Mouse (Mus musculus) brain, adult 10 weeks (tissue): ENCODE data around the gene Vamp4. TPM values are rescaled to one million over a fixed set of nuclear protein-coding genes. Genes with fewer than 3 reads are reported as not detected.

Source experiments
- polyA plus RNA-seq: library from polyadenylated mRNA; stranded (reverse); fragments of 350-450 nt; fragmentation: Illumina TruSeq; extraction: RNeasy Lipid Tissue Mini Kit (QIAGEN cat#74804); gene quantifications from one replicate; pipeline ENCODE4 v1.2.3, GENCODE M21; 2015; ENCODE audit warnings: low read depth, low replicate concordance

The Vamp4 gene
- polyA plus RNA-seq, result 124 TPM

GRCm38 (mm10) chr1:162570260-162570748 lies at the start of gene Vamp4:
Gene Vamp4 (plus strand): TSS chr1:162570515.

GRCm38 (mm10) chr1:162548016-162548916 lies 22.0 kb upstream of the Vamp4 start, which contains the start of gene Mettl13:
Gene Mettl13 (minus strand): TSS chr1:162548551.

GRCm38 (mm10) chr1:162639051-162639750 lies 68.9 kb downstream of the Vamp4 start, which contains the start of gene Myoc:
Gene Myoc (plus strand): TSS chr1:162639155.

Other genes starting within 250 kb of the Vamp4 start
- gene Dnm3, start 92.5 kb upstream of the Vamp4 start, polyA plus RNA-seq, result 70.3 TPM
- 8.0 TPM for gene Mettl13, start 22.0 kb upstream of the Vamp4 start, polyA plus RNA-seq
- gene Myoc, start 68.6 kb downstream of the Vamp4 start, polyA plus RNA-seq, result 23.8 TPM
- gene Myocos, start 87.7 kb downstream of the Vamp4 start, polyA plus RNA-seq, result not detected
- gene Prrc2c, start 170.0 kb downstream of the Vamp4 start, polyA plus RNA-seq, result 51.7 TPM
- not detected for gene Fmo4, start 243.5 kb downstream of the Vamp4 start, polyA plus RNA-seq